Mouse (Mus musculus): ENCODE data around the gene Zfp600.
"Not testable (repeated sequence)": the region's sequence is repeated elsewhere in the genome, so short reads cannot be mapped to it uniquely, and the experiment has no call there.

Gene Zfp600

GRCm38 (mm10) chr4:146156524-146156923, at the start of gene Zfp600:
TSS of gene Zfp600 (plus strand) at chr4:146156824.
- CTCF ChIA-PET, POLR2A ChIA-PET: not testable (repeated sequence)

GRCm38 (mm10) chr4:146162893-146163292, 6.3 kb downstream of the Zfp600 start:
- CTCF ChIA-PET, POLR2A ChIA-PET: not testable (repeated sequence)

- POLR2A ChIA-PET, CTCF ChIA-PET: not testable (repeated sequence)
These were observed 10.7 kb downstream of the Zfp600 start for GRCm38 (mm10) chr4:146167202-146167832.

GRCm38 (mm10) chr4:146167879-146168532, 11.4 kb downstream of the Zfp600 start:
- CTCF ChIA-PET: not testable (repeated sequence)

GRCm38 (mm10) chr4:146168730-146169215, 12.1 kb downstream of the Zfp600 start:
- POLR2A ChIA-PET, CTCF ChIA-PET: not testable (repeated sequence)

More at GRCm38 (mm10) chr4:146167879-146168532, 11.4 kb downstream of the Zfp600 start:
- POLR2A ChIA-PET: not testable (repeated sequence)

- POLR2A ChIA-PET: interaction anchor here in 3 of 4 experiments (0.7 to 0.9 kb wide), 3 partner anchors 282 to 1101 kb away, joined by 3 to 6 read pairs (median 4); no protein-coding TSS in a partner anchor
These were observed 17.0 kb downstream of the Zfp600 start for GRCm38 (mm10) chr4:146173378-146174226.

GRCm38 (mm10) chr4:146204357-146204756, 47.7 kb downstream of the Zfp600 start:
- POLR2A ChIA-PET, CTCF ChIA-PET: not testable (repeated sequence)

More at GRCm38 (mm10) chr4:146173378-146174226, 17.0 kb downstream of the Zfp600 start:
- CTCF ChIA-PET: not testable (repeated sequence)

- CTCF ChIA-PET, POLR2A ChIA-PET: not testable (repeated sequence)
These were observed 82.9 kb downstream of the Zfp600 start for GRCm38 (mm10) chr4:146239252-146240244.

GRCm38 (mm10) chr4:146242119-146242518, 85.5 kb downstream of the Zfp600 start:
- POLR2A ChIA-PET, CTCF ChIA-PET: not testable (repeated sequence)
